Mouse (Mus musculus): ENCODE measurements around the gene Cacng7. TPM values are rescaled to one million over a fixed set of nuclear protein-coding genes. Genes with fewer than 3 reads are reported as not detected.
A peak's percentile ranks its signal among the peaks of the same experiment; 100 is the strongest.

Gene Cacng7
- polyA plus RNA-seq, 1 experiment from 2014 or later, result 2.3 TPM

- peak overlapping the region; percentile 70 for H3K4me2 ChIP-seq (replicated peaks)
- no peaks in the 10 kb centered on the region for H3K9me3 ChIP-seq
- peaks cover 45% of the 10 kb centered on the region for H3K27me3 ChIP-seq (replicated peaks)
- peaks cover 5% of the 10 kb centered on the region; the same call in 1 of the 2 replicates for H3K36me3 ChIP-seq
- WGBS, result 4% methylated on average over 10 of the region's 10 CpGs
- no peak overlapping the region for H3K4me3 ChIP-seq
- H3K4me1 ChIP-seq, result peaks cover 28% of the 10 kb centered on the region
- H3K9ac ChIP-seq, result no peak overlapping the region
- H3K27ac ChIP-seq, result no peak overlapping the region
- peak; percentile 23; the same call in 1 of the 2 replicates for ATAC-seq (ENCODE audit: low FRiP score, low read depth)
Observed at GRCm38 (mm10) chr7:3304298-3304697, 28.5 kb upstream of the Cacng7 start.

GRCm38 (mm10) chr7:3306400-3306799 is 26.4 kb upstream of the Cacng7 start:
- H3K4me1 ChIP-seq, result peaks cover 28% of the 10 kb centered on the region
- ATAC-seq (ENCODE audit: low FRiP score, low read depth), result no peak
- WGBS, result 71% methylated on average over 3 of the region's 3 CpGs
- no peak overlapping the region for H3K27ac ChIP-seq
- no peaks in the 10 kb centered on the region for H3K36me3 ChIP-seq
- H3K27me3 ChIP-seq (replicated peaks), result peaks cover 35% of the 10 kb centered on the region
- H3K9me3 ChIP-seq, result peaks cover 7% of the 10 kb centered on the region; the same call in 1 of the 2 replicates
- H3K9ac ChIP-seq, result no peak overlapping the region
- no peak overlapping the region for H3K4me2 ChIP-seq (replicated peaks)
- H3K4me3 ChIP-seq, result no peak overlapping the region

GRCm38 (mm10) chr7:3308646-3309045 is 24.1 kb upstream of the Cacng7 start:
- Histone ChIP-seq H3K36me3 (no peaks in the 10 kb centered on the region), H3K27me3 (replicated peaks) (peaks cover 17% of the 10 kb centered on the region), H3K27ac (no peak overlapping the region), H3K4me3 (no peak overlapping the region), H3K4me1 (peaks cover 12% of the 10 kb centered on the region), H3K9me3 (peaks cover 7% of the 10 kb centered on the region; the same call in 1 of the 2 replicates), H3K9ac (no peak overlapping the region), H3K4me2 (replicated peaks) (no peak overlapping the region)
- ATAC-seq (ENCODE audit: low FRiP score, low read depth), result no peak
- 39% methylated on average over 4 of the region's 4 CpGs for WGBS

- no peak for ATAC-seq (ENCODE audit: low FRiP score, low read depth)
- WGBS, result 94% methylated on average over 7 of the region's 7 CpGs
- no peaks in the 10 kb centered on the region for H3K4me1 ChIP-seq
Observed at GRCm38 (mm10) chr7:3310233-3310632, 22.5 kb upstream of the Cacng7 start.

GRCm38 (mm10) chr7:3313571-3313970 is 19.2 kb upstream of the Cacng7 start:
- ATAC-seq (ENCODE audit: low FRiP score, low read depth), result no peak
- no peaks in the 10 kb centered on the region for H3K4me1 ChIP-seq
- WGBS, result 84% methylated on average over 8 of the region's 8 CpGs
- no peaks in the 10 kb centered on the region for H3K36me3 ChIP-seq
- H3K9ac ChIP-seq, result no peak overlapping the region
- H3K27me3 ChIP-seq (replicated peaks), result no peaks in the 10 kb centered on the region
- peaks cover 7% of the 10 kb centered on the region; the same call in 1 of the 2 replicates for H3K9me3 ChIP-seq
- no peak overlapping the region for H3K4me2 ChIP-seq (replicated peaks)
- H3K27ac ChIP-seq, result no peak overlapping the region
- no peak overlapping the region for H3K4me3 ChIP-seq

More at GRCm38 (mm10) chr7:3310233-3310632, 22.5 kb upstream of the Cacng7 start:
- H3K4me3 ChIP-seq, result no peak overlapping the region
- no peaks in the 10 kb centered on the region for H3K36me3 ChIP-seq
- H3K9me3 ChIP-seq, result peaks cover 7% of the 10 kb centered on the region; the same call in 1 of the 2 replicates
- no peak overlapping the region for H3K4me2 ChIP-seq (replicated peaks)
- peaks cover 5% of the 10 kb centered on the region; the same call in 1 of the 2 replicates for H3K27me3 ChIP-seq (replicated peaks)
- no peak overlapping the region for H3K9ac ChIP-seq
- no peak overlapping the region for H3K27ac ChIP-seq

GRCm38 (mm10) chr7:3314121-3314520 is 18.6 kb upstream of the Cacng7 start:
- Histone ChIP-seq H3K27me3 (replicated peaks) (no peaks in the 10 kb centered on the region), H3K36me3 (no peaks in the 10 kb centered on the region), H3K4me3 (no peak overlapping the region), H3K4me1 (no peaks in the 10 kb centered on the region), H3K9me3 (peaks cover 7% of the 10 kb centered on the region; the same call in 1 of the 2 replicates), H3K9ac (no peak overlapping the region), H3K4me2 (replicated peaks) (no peak overlapping the region), H3K27ac (no peak overlapping the region)
- 66% methylated on average over 5 of the region's 5 CpGs for WGBS
- ATAC-seq (ENCODE audit: low FRiP score, low read depth), result peak; percentile 76

- Histone ChIP-seq H3K4me1 (no peaks in the 10 kb centered on the region), H3K27ac (no peak overlapping the region), H3K9ac (no peak overlapping the region), H3K36me3 (no peaks in the 10 kb centered on the region), H3K4me2 (replicated peaks) (no peak overlapping the region), H3K27me3 (replicated peaks) (no peaks in the 10 kb centered on the region), H3K4me3 (no peak overlapping the region), H3K9me3 (no peaks in the 10 kb centered on the region)
- WGBS, result 39% methylated on average over 4 of the region's 4 CpGs
- no peak for ATAC-seq (ENCODE audit: low FRiP score, low read depth)
Observed at GRCm38 (mm10) chr7:3317704-3318103, 15.1 kb upstream of the Cacng7 start.

GRCm38 (mm10) chr7:3320856-3321255 is 11.9 kb upstream of the Cacng7 start:
- ATAC-seq (ENCODE audit: low FRiP score, low read depth), result no peak

GRCm38 (mm10) chr7:3323826-3324225 is 8.9 kb upstream of the Cacng7 start:
- ATAC-seq (ENCODE audit: low FRiP score, low read depth), result no peak
- WGBS, result 85% methylated on average over 1 of the region's 1 CpGs

More at GRCm38 (mm10) chr7:3320856-3321255, 11.9 kb upstream of the Cacng7 start:
- no peak overlapping the region for H3K9ac ChIP-seq
- H3K27ac ChIP-seq, result no peak overlapping the region
- no peaks in the 10 kb centered on the region for H3K27me3 ChIP-seq (replicated peaks)
- H3K4me3 ChIP-seq, result no peak overlapping the region
- H3K4me2 ChIP-seq (replicated peaks), result no peak overlapping the region
- no peaks in the 10 kb centered on the region for H3K4me1 ChIP-seq
- no peaks in the 10 kb centered on the region for H3K9me3 ChIP-seq
- no peaks in the 10 kb centered on the region for H3K36me3 ChIP-seq
- 75% methylated on average over 3 of the region's 3 CpGs for WGBS

GRCm38 (mm10) chr7:3327961-3328360 is 4.8 kb upstream of the Cacng7 start:
- Histone ChIP-seq H3K4me3 (no peak overlapping the region), H3K27ac (no peak overlapping the region), H3K4me1 (0 out of 2 replicates have a peak, but pooled peaks cover 5% of the 10 kb centered on the region), H3K9me3 (no peaks in the 10 kb centered on the region), H3K36me3 (no peaks in the 10 kb centered on the region), H3K27me3 (replicated peaks) (peaks cover 4% of the 10 kb centered on the region; the same call in 1 of the 2 replicates), H3K4me2 (replicated peaks) (no peak overlapping the region), H3K9ac (no peak overlapping the region)
- WGBS, result 80% methylated on average over 4 of the region's 4 CpGs
- ATAC-seq (ENCODE audit: low FRiP score, low read depth), result no peak

More at GRCm38 (mm10) chr7:3323826-3324225, 8.9 kb upstream of the Cacng7 start:
- H3K27ac ChIP-seq, result no peak overlapping the region
- H3K4me1 ChIP-seq, result no peaks in the 10 kb centered on the region
- no peaks in the 10 kb centered on the region for H3K36me3 ChIP-seq
- no peaks in the 10 kb centered on the region for H3K27me3 ChIP-seq (replicated peaks)
- no peak overlapping the region for H3K4me3 ChIP-seq
- H3K9ac ChIP-seq, result no peak overlapping the region
- no peak overlapping the region for H3K4me2 ChIP-seq (replicated peaks)
- H3K9me3 ChIP-seq, result no peaks in the 10 kb centered on the region

GRCm38 (mm10) chr7:3329776-3330546 is 2.8 kb upstream of the Cacng7 start:
- 21% methylated on average over 31 of the region's 31 CpGs for WGBS
- Histone ChIP-seq H3K4me1 (peaks cover 15% of the 10 kb centered on the region), H3K9me3 (no peaks in the 10 kb centered on the region), H3K4me3 (no peak overlapping the region), H3K9ac (no peak overlapping the region), H3K27me3 (replicated peaks) (peaks cover 4% of the 10 kb centered on the region; the same call in 1 of the 2 replicates), H3K4me2 (replicated peaks) (peak overlapping the region; percentile 32), H3K27ac (no peak overlapping the region), H3K36me3 (no peaks in the 10 kb centered on the region)
- no peak for ATAC-seq (ENCODE audit: low FRiP score, low read depth)

GRCm38 (mm10) chr7:3331171-3331570 is 1.6 kb upstream of the Cacng7 start:
- ATAC-seq (ENCODE audit: low FRiP score, low read depth), result peak; percentile 1
- H3K36me3 ChIP-seq, result no peaks in the 10 kb centered on the region
- H3K27me3 ChIP-seq (replicated peaks), result peaks cover 4% of the 10 kb centered on the region; the same call in 1 of the 2 replicates
- H3K4me2 ChIP-seq (replicated peaks), result peak overlapping the region; percentile 82
- H3K27ac ChIP-seq, result no peak overlapping the region
- H3K4me3 ChIP-seq, result peak overlapping the region; percentile 71
- no peaks in the 10 kb centered on the region for H3K9me3 ChIP-seq
- no peak overlapping the region for H3K9ac ChIP-seq
- 54% methylated on average over 6 of the region's 6 CpGs for WGBS
- H3K4me1 ChIP-seq, result peaks cover 15% of the 10 kb centered on the region
